Mouse (Mus musculus) gastrocnemius, postnatal 25 days (tissue): ENCODE results near the gene Abhd17a. TPM values are rescaled to one million over a fixed set of nuclear protein-coding genes. Genes with fewer than 3 reads are reported as not detected.

Source experiments
- DNase-seq: peaks from one replicate; pipeline ENCODE4 v3.0.0; 2022
- microRNA-seq, 2 experiments: library from miRNA; unstranded; fragments of <30 nt; microRNA quantifications; one replicate each; pipeline ENCODE4 v1.2.0; 2021; ENCODE audit warnings: borderline replicate concordance in 2 of 2
- total RNA-seq, 2 experiments: library from RNA; stranded (reverse); gene quantifications; 1 replicate in 1 of 2; 2 replicates in 1 of 2; pipeline ENCODE4 v1.2.3; 2021

Gene Abhd17a
- total RNA-seq, 2 experiments from 2014 or later, result 53.8 to 58.8 TPM

- DNase-seq, result no peak
These were observed 41.6 kb downstream of the Abhd17a start for GRCm38 (mm10) chr10:80548428-80549006.

GRCm38 (mm10) chr10:80547539-80547938 is 42.6 kb downstream of the Abhd17a start:
- DNase-seq, result no peak

GRCm38 (mm10) chr10:80546945-80547344 is 43.2 kb downstream of the Abhd17a start:
- DNase-seq, result no peak

GRCm38 (mm10) chr10:80545590-80545989 is 44.6 kb downstream of the Abhd17a start:
- no peak for DNase-seq

GRCm38 (mm10) chr10:80543873-80544272 is 46.3 kb downstream of the Abhd17a start:
- no peak for DNase-seq

GRCm38 (mm10) chr10:80539493-80539892 is 50.6 kb downstream of the Abhd17a start:
- DNase-seq, result no peak

- peak; percentile 78 for DNase-seq
These were observed 51.3 kb downstream of the Abhd17a start, which contains the start of gene Atp8b3 for GRCm38 (mm10) chr10:80538710-80539394. Atp8b3 (minus strand) TSS chr10:80539124.

GRCm38 (mm10) chr10:80538180-80538579 is 52.0 kb downstream of the Abhd17a start:
- no peak for DNase-seq

- DNase-seq, result no peak
These were observed 54.4 kb downstream of the Abhd17a start for GRCm38 (mm10) chr10:80535711-80536110.

- no peak for DNase-seq
These were observed 55.1 kb downstream of the Abhd17a start for GRCm38 (mm10) chr10:80535071-80535470.

GRCm38 (mm10) chr10:80533704-80534103 is 56.4 kb downstream of the Abhd17a start:
- DNase-seq, result no peak

Small RNA genes lying within 50 kb of the gene (microRNA-seq; reads per million reads assigned to microRNA genes)
- 0 reads per million in 2 experiments for gene Mir6912

Other genes with a start within 250 kb of the Abhd17a start
- 10 to 100 TPM; 38.8 to 70.8 TPM for gene Adamtsl5, start 241.9 kb downstream of the Abhd17a start, total RNA-seq
- gene Plk5, start 233.9 kb downstream of the Abhd17a start, total RNA-seq, result under 1 TPM; 0.13 TPM
- 1 to 10 TPM; 3.9 to 4.3 TPM for gene Mex3d, start 202.7 kb downstream of the Abhd17a start, total RNA-seq
- 10 to 100 TPM; 78.7 to 93.6 TPM for gene Mbd3, start 190.8 kb downstream of the Abhd17a start, total RNA-seq
- gene Uqcr11, start 183.5 kb downstream of the Abhd17a start, total RNA-seq, result 100 to 1,000 TPM; 913 to 952 TPM
- gene Tcf3, start 156.7 kb downstream of the Abhd17a start, total RNA-seq, result 10 to 100 TPM; 11.1 to 13.8 TPM
- not detected for gene Onecut3, start 95.5 kb downstream of the Abhd17a start, total RNA-seq
- not detected for gene Atp8b3, start 51.2 kb downstream of the Abhd17a start, total RNA-seq
- 1 to 10 TPM; 8.4 to 9.3 TPM for gene Rexo1, start 28.8 kb downstream of the Abhd17a start, total RNA-seq
- 1 to 10 TPM; 1.2 to 2.0 TPM for gene Klf16, start 13.0 kb downstream of the Abhd17a start, total RNA-seq
- 10 to 100 TPM; 14.3 to 18.4 TPM for gene Scamp4, start 12.5 kb upstream of the Abhd17a start, total RNA-seq
- gene Adat3, start 12.5 kb upstream of the Abhd17a start, total RNA-seq, result 1 to 10 TPM in 1 of 2 experiments, under 1 TPM in 1; 0.92 to 1.2 TPM
- under 1 TPM; 0.21 to 0.33 TPM for gene Gm49322, start 15.7 kb upstream of the Abhd17a start, total RNA-seq
- 10 to 100 TPM; 85.8 to 99.9 TPM for gene Csnk1g2, start 32.5 kb upstream of the Abhd17a start, total RNA-seq
- gene Btbd2, start 66.7 kb upstream of the Abhd17a start, total RNA-seq, result 10 to 100 TPM; 30.5 to 31.4 TPM
- 100 to 1,000 TPM; 243 to 270 TPM for gene Mknk2, start 87.8 kb upstream of the Abhd17a start, total RNA-seq
- gene Mob3a, start 111.6 kb upstream of the Abhd17a start, total RNA-seq, result 1 to 10 TPM; 5.7 to 6.8 TPM
- gene Izumo4, start 111.8 kb upstream of the Abhd17a start, total RNA-seq, result 1 to 10 TPM; 2.4 to 3.8 TPM
- gene Ap3d1, start 151.9 kb upstream of the Abhd17a start, total RNA-seq, result 10 to 100 TPM; 22.1 to 25.0 TPM
- 10 to 100 TPM; 24.6 TPM for gene Dot1l, start 164.9 kb upstream of the Abhd17a start, total RNA-seq
- gene Sf3a2, start 207.9 kb upstream of the Abhd17a start, total RNA-seq, result 10 to 100 TPM; 24.0 to 24.9 TPM
- gene Plekhj1, start 208.3 kb upstream of the Abhd17a start, total RNA-seq, result 10 to 100 TPM; 22.4 to 27.3 TPM
- under 1 TPM; 0.20 to 0.21 TPM for gene Amh, start 214.9 kb upstream of the Abhd17a start, total RNA-seq
- gene Jsrp1, start 223.2 kb upstream of the Abhd17a start, total RNA-seq, result 100 to 1,000 TPM; 395 to 415 TPM
- gene Oaz1, start 236.3 kb upstream of the Abhd17a start, total RNA-seq, result 100 to 1,000 TPM; 651 to 657 TPM